Mouse (Mus musculus): Measurements from ENCODE around the gene Cdc42se2.

GRCm38 (mm10) chr11:54751502-54751901 lies 36.0 kb downstream of the Cdc42se2 start:
- no peak for TF ChIP-seq CTCF (IDR thresholded peaks at IDR 0.05; ENCODE audit: borderline replicate concordance, extremely low read depth, insufficient read depth, insufficient read length)
- no peak for TF ChIP-seq POLR2A (IDR thresholded peaks at IDR 0.05; ENCODE audit: borderline replicate concordance, extremely low read depth, insufficient read depth, insufficient read length, poor library complexity, severe bottlenecking)

Data from brain, embryonic 14.5 days (tissue).